Mouse (Mus musculus) frontal cortex, postnatal 36 days (tissue): ENCODE data around the gene Tas2r113.
"Not testable (repeated sequence)": the region's sequence is repeated elsewhere in the genome, so short reads cannot be mapped to it uniquely, and the experiment has no call there.

Experiments used
- DNase-seq, 2 experiments: peaks; one replicate each; pipeline ENCODE4 v3.0.0; 2022; ENCODE audit warnings: low spot score in 2 of 2

Tas2r113 gene

GRCm38 (mm10) chr6:132892711-132893110, at the start of gene Tas2r113:
Tas2r113 (plus strand) TSS chr6:132893011.
- no peak for DNase-seq

- no peak for DNase-seq
These were observed 46.0 kb upstream of the Tas2r113 start, which contains the start of gene Tas2r123 for GRCm38 (mm10) chr6:132846842-132847241. Tas2r123 (plus strand) TSS chr6:132847142.

- DNase-seq, result no peak
These were observed 37.7 kb upstream of the Tas2r113 start, which contains the start of gene Tas2r116 for GRCm38 (mm10) chr6:132855138-132855537. Tas2r116 (plus strand) TSS chr6:132855438.

GRCm38 (mm10) chr6:132867708-132868107, 25.1 kb upstream of the Tas2r113 start, which contains the start of gene Tas2r110:
Tas2r110 (plus strand) TSS chr6:132868008.
- DNase-seq, result no peak

- no peak for DNase-seq
These were observed 16.5 kb downstream of the Tas2r113 start, which contains the start of gene Tas2r125 for GRCm38 (mm10) chr6:132909351-132909750. Tas2r125 (plus strand) TSS chr6:132909651.

- not testable (repeated sequence) for DNase-seq
These were observed 48.6 kb downstream of the Tas2r113 start for GRCm38 (mm10) chr6:132941376-132941775.
